Mouse (Mus musculus) cortical plate, adult 2 months (tissue): Measurements from ENCODE around the gene Armc12.
A peak's percentile ranks its signal among the peaks of the same experiment; 100 is the strongest.

Source experiments
- CTCF ChIP-seq: fragments of 200-500 bp; IDR thresholded peaks from 2 replicates; pipeline ENCODE4 v1.5.1; 2011; ENCODE audit warnings: mild to moderate bottlenecking, control low read depth, low read length; ENCODE audit not compliant: insufficient read depth; ENCODE audit errors: extremely low read depth
- POLR2A ChIP-seq: fragments of 200-500 bp; IDR thresholded peaks from 2 replicates; pipeline ENCODE4 v1.6.1; 2011; ENCODE audit warnings: mild to moderate bottlenecking, low read length, control low read depth; ENCODE audit not compliant: insufficient read depth; ENCODE audit errors: extremely low read depth

GRCm38 (mm10) chr17:28553040-28553793 is 22.6 kb downstream of the Armc12 start:
- TF ChIP-seq POLR2A, result no peak
- TF ChIP-seq CTCF, result peak; percentile 90
